Mouse (Mus musculus) gastrocnemius, postnatal 10 days (tissue): Measurements from ENCODE around the gene Avil. TPM values are rescaled to one million over a fixed set of nuclear protein-coding genes. Genes with fewer than 3 reads are reported as not detected.
A peak's percentile ranks its signal among the peaks of the same experiment; 100 is the strongest.

Source experiments
- DNase-seq: peaks from one replicate; pipeline ENCODE4 v3.0.0; 2021; ENCODE audit warnings: mixed read lengths
- total RNA-seq, 2 experiments: library from RNA; stranded (reverse); gene quantifications; 2 replicates each; pipeline ENCODE4 v1.2.3; 2021

Gene Avil
- total RNA-seq, 2 experiments from 2014 or later, result 0.33 to 0.95 TPM

DNA sequence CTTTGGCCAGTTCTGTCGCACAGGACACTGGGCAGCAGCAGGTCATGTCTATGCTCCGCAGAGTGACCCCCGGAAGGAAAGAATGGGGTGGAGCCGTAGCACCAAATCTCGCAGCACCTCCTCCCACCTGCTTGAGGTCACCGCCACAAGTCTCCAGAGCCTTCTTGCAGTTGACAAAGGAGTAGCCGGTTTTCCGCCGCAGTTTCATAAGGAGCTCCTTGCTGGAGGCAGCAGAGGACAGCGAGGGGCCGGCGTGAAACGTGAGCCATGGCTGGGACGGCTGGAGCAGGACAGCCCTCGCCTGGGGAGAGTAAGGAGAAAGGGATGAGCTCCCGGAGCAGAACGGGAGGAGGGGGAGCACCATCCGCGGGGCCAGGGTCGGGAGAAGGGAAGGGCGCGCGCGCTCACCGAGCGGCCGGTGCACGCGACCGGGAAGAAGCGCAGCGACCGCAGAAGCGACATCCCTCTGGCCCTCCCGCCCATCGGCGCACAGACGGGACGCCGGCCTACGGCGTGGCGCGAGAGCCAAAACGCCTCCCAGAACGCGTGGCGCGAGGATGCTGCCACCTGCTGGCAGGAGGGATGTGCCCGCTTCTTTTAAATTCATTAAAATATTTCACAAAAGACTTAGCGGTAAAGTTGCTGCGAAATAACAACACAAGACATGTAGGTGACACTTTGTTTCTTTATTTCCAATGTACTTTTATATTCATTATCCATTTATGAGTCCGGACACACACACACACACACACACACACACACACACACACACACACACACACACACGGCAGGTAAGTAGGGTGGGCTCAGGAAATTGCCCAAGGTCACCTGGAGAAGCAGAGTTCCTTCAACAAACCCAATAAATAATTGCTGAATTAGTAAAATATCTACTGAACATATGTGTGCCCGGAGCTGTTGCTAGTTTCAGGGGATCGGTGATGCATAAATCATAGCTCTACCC is 30.1 kb downstream of the Avil start, which contains the start of gene Tsfm:
Tsfm (minus strand) TSS at position 505 of the 961 bp plus-strand sequence.
- DNase-seq, result peak; percentile 98

DNA sequence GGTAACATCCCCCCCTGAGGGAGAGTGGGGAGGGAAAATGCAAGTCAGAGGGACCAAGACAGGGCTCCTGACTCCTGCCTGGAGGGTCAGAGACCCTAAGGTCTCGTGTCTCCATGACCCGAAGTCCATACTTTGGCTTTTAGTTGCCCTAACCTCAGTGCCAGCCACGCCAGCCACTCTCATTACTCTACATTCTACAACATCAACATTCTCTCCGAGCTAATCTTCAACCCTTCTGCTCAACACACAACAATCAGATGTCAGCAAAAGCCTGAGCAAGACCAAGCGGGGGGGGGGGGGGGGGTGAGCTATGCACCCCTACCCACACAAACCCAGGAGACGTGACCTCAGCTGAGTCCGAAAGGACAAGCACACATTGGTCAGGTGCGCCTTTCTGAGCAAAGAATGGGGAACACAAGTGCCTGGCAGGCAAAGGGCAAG is 32.8 kb downstream of the Avil start:
- DNase-seq, result no peak

DNA sequence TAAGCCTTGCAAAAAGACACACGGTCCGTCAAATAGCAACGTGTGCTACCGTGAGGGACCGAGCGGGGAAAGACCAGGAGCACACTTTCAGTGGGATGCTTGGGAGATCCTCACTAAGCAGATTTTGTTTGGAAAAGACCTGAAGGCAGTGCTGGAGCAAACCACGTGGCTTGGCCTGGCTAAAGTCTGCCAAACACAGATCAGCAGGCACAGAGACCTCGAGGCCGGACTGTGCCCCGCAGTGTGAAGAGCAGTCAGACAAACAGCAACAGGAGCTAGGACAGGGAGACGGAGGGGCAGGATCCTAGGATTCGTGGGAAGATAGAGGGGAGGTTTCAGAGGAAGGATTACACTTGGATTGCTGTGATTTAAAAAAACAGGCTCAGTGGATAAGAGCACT is 35.8 kb downstream of the Avil start:
- DNase-seq, result no peak

DNA sequence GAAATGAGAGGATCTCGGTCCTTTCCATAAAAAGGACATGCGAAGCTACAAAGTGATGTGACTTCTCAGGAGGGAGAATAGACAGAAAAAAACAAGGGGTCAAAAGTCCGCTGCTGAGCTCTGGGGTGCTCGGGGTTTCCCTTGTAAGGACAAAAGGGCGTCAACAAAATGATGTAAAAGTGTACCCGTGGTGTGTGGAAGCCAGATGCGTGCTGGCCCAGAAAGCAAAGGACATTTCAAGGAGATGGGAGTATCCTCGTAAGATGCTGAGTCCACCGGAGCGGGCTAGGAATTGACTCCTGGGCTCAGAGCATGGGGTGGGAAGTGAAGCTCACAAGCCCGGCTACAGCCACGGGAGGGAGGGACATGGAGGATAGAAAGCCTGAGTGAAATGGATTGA is 37.1 kb downstream of the Avil start:
- DNase-seq, result no peak

DNA sequence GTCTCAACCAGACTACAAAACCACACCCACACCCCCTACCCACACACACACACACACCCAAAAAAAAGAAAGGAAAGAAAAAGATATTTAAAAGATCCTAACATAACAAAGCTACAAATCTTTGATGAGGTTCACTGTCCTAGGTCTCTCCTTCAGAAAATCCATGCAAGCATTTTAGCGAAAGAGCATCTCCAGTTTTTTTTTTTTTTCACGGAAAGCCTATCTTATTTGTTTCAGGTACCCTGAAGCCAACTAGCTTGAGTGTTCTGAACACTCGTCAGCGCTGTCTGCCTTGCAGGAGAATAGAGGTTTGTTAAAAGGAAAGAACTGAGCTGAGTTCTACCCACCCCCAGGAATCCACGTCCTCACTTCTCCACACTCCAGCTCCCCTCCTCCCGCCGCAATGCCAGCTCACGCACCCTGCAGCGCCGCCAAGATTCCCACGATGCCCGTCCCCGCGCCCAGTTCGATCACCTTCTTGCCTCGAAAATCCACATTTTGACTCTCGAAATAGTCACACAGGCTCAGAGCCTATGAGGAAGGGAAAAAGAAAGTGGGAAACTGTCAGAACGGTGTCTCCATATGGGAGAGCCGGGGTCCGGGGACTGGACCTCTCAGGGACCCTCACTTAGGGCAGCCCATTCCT is 40.2 kb downstream of the Avil start:
- DNase-seq, result no peak

DNA sequence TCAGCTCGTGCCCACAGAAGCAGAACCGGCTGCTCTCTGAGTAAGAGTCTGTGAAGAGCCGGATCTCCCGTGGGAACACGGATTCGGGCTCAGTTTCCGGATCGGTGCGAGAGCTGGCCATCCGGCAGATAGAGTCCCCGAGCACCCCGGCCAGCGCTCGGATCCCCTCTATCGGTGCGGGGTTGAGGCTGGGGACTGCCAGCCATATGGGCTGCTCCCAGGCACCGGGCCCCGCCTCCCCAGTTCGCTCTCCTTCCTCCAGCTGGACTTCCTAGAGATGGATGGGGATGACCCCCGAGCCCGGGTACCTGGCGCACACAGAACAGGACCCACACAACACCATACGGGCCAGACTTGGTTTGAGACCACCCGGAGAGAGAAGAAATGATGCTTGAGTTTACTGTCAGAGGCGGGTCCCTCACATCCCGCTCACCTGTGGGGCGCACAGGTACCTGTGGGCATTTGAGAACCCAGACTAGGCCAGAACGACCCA is 40.8 kb downstream of the Avil start, which contains the start of the genes Mettl1 and Eef1akmt3:
Mettl1 (plus strand) TSS at position 141 of the 493 bp plus-strand sequence.
Eef1akmt3 (minus strand) TSS at position 240 of the 493 bp plus-strand sequence.
- DNase-seq, result peak; percentile 50

DNA sequence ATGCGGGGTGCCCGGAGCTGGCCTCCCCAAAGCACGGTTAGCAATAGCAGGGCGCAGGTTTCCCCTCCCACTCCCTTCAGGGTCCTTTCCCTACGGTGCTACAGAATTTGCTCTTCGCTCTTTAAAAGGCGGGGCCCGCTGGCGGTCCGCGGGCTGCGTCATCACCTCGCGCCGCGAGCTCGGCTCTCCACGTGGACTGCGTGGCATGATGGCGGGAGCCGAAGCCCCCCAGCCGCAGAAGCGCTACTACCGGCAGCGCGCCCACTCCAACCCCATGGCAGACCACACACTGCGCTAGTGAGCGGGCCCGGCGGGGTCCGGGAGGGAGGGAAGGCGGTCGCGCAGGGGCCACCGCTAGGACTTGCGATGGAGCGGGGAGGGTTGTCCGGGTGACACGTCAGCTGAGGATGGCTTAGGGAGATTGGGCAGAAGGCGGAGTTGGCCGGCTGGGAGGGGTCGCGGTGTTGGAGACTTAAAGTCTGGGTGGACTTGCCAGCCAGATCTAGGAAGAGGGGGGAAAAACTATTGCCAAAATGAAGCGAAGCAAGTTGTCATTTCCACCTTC is 41.3 kb downstream of the Avil start:
- peak; percentile 92 for DNase-seq

DNA sequence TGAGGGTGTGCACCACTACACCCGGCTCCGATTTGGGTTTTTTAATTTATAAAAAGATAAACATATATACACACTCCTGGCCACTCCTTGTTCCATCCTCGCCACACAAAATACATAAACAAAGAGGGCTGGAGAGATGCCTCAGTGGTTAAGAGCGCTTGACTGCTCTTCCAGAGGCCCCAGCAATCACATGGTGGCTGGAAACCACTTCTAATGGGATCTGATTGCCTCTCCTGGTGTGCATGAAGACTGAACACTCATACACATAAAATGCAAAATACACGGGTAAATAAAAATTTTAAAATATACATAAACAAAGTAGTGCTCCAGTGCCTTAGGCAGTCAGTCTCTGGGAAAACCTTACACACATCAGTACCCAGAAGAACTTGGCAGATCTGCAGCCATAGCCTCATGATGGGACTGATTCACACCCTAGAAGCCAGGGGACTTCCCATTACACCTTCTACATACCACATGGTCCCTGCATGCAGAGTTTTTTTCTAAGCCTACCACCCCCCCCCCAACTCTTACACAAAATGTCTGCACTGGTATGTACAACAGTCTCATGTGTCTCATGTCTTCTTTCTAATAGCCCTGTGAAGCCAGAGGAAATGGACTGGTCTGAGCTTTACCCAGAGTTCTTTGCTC is 42.1 kb downstream of the Avil start:
- DNase-seq, result no peak

DNA sequence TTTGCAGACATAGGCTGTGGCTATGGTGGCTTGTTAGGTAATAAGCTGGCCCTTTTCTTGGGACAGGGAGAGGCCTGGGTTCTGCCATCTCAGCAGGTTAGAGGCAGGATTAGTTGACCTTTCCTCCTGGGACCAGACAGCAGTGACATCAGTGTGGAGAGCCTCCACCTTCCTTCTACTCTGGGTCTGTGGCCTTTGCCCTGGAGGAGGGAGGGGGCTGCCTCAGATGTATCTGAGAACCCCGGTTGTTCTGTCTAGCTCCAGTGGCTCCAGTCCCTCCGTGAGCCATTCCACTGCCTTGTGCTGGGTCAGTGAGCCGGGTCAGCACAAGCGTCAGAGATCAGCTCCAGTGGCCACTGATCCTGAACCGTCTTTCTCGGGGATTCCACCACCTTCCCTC is 42.7 kb downstream of the Avil start:
- DNase-seq, result no peak

DNA sequence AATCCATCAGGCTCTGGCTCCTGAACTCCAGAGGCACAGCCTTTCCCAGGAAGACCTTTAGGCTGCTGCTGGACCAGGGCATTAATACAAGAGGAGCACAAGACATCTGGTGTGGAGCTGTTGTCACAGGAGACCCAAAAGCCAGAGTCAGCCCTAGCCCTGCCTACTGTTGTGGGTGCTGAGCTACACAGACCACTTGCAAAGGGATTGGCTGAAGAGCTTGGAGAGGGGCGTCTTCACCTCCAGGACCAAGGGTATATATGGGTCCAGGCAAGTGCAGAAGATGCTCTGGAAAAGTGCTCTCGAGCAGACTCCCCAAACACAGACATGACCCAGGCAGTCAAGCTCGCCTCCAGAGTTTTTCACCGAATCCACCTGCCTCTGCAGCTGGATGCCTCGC is 47.4 kb downstream of the Avil start, which contains the start of gene Cyp27b1:
Cyp27b1 (plus strand) TSS at position 297 of the 400 bp plus-strand sequence.
- no peak for DNase-seq

DNA sequence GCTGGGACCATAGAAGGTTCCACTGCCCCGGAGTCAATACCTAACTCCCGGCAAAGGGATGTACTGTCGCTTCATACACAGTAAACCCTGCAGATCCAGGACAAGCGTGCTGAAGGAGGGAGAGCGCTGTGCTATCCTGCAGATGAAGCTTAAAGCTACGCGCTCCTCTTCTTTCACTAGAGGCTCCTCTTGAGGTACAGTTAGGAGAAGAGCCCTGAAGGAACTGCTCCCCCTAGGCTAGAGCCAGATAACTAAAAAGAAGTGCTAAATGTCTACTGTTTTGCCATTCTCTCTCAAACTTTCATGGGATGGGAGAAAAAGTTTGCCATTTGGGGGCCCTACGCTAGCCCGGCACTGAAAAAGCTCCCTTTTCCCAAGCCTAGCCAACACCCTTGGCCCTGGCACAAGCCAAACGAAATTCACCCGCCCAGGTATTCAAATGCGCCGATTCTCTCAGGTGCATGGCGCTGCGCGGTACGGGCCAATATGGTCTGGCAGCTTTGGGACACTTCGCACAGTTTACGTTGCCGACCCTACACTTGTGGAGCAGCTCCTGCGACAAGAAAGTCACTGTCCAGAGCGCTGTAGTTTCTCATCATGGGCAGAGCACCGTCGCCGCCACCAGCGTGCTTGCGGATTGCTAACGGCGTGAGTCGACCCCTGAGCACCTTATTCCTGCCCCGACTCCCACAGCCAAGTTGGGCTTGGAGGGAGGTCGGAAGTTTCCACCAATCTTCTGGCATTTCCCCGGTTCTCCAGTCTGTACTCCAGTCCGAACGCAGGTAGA is 48.3 kb downstream of the Avil start:
- no peak for DNase-seq

DNA sequence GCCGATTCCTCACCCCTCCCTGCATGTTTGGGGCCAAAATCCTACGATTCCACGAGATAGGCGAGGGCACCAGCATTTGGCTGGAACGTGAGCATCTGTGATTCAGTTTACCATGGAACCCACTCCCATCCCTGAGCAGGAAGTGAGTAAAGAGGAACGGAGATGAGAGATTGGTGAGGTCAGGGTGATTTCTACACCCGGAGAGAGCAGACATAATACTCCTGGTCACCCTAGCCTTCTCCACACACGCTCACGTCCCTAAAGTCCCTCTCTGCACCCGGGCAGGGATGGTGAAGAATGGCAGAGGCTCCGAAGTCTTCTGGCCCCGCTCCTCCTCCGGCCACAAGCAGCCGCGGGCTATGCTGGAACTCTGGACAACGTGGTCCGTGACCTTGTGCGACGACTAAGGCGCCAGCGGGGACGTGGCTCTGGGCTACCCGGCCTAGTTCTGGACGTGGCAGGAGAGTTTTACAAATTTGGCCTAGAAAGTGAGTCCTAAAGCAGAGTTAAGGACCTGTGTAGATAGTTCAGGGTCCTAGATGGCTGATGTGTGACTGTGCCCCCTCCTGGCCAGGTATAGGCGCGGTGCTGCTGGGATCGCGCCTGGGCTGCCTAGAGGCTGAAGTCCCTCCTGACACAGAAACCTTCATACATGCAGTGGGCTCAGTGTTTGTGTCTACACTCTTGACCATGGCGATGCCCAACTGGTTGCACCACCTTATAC is 49.0 kb downstream of the Avil start:
- DNase-seq, result no peak

DNA sequence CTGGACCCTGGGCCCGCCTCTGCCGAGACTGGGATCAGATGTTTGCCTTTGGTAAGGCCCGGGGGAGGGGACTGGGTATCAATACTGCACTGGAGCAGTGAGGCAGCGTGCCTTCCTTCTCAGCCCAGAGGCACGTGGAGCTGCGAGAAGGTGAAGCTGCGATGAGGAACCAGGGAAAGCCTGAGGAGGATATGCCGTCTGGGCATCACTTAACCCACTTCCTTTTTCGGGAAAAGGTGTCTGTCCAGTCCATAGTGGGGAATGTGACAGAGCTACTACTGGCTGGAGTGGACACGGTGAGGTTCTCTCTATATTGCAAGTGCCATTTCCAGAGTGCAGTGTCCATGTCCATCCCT is 49.6 kb downstream of the Avil start:
- DNase-seq, result no peak

DNA sequence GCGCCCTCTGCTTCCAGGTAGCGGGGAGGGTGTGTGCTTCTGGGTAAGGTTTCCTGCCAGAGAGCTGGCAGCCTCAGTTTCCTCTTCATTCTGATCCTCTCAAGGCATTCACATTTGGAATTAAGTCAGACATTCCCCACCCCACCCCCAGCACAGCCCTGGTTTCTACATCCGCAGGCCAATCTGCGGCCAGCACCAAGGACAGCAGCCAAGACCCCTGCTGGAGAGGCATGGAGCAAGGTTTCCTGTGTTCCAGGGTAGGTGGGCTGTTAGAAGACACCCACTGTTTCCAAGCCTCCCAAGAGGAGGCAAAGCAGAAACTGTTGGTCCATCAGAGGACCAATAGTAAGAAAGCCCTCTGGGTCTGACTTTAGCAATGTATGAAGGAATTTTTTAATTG is 54.1 kb downstream of the Avil start:
- DNase-seq, result no peak

DNA sequence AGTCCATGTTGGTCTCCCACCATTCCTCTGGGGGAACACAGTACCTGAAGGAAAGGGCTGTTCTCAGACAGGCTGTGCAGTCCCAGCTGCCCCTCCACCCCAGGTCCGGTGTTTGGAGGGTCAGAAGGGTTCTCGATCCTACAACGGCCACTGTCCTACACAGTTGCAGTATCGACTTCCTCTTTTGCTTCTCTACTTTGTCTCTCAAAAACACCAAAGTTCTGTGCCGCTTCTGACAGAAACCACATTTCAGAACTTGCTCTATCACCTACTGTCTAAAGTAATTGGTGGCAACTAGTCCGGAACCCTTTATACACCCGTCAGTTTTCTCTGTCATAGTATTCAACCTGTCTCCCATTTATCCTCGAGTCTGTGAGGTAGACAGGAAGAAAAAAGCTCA is 54.9 kb downstream of the Avil start:
- no peak for DNase-seq

DNA sequence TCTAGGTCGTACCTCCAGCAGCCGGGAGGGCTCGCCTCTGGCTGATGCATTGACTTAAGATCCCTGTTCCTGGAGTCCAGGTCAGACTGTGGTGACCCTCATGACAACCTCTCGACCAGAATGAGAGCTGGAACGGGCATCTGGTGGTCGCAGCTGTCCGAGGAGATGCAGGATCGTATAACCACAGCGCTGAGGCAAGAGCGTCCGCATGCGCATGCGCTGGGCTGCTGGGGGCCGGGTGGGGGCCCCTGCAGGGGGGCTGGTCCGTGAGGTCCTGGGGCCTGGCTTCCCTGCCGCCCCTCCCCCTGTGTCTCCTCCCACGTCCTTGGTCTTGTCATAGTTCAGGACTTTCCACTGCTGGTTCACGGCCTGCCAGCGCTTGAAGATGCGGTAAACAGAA is 56.0 kb downstream of the Avil start:
- DNase-seq, result no peak

DNA sequence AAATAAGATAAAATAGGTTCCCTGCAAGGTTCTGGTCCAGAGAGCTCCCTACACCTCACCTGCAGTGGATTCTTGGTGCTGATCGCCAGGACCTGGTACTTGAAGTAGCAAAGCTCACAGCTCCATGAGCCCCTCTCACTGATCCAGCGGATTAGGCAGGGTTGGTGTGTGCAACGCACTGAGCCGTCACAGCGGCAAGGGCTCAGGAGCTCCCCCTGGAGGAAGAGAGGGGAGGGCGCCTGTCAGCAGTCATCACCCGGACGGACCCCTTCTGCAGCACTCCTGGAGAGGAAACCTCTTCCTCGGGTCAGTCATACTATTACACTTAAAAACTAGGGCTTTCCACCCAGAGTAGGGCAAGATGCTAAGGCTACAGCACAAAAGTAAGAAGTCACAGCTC is 57.7 kb downstream of the Avil start:
- DNase-seq, result peak; percentile 79

DNA sequence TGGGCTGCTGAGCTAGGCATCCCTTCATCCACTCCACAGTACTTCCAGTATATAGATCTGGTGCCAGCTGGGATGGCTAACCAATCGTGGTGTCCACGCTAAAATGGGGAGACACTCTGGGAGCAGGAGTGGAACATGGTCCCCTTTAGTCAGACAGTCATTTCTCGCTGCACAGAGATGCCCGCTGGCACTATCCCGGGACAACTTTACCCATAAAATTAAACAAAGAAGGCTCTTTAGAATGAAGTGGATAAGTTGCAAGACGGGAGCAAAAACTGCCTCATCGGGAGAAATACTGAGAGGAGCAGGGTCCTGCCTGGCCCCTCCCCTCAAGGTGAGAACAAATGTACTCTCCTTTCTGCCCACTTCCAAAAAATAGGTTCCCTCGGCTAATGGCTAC is 58.2 kb downstream of the Avil start:
- DNase-seq, result no peak

DNA sequence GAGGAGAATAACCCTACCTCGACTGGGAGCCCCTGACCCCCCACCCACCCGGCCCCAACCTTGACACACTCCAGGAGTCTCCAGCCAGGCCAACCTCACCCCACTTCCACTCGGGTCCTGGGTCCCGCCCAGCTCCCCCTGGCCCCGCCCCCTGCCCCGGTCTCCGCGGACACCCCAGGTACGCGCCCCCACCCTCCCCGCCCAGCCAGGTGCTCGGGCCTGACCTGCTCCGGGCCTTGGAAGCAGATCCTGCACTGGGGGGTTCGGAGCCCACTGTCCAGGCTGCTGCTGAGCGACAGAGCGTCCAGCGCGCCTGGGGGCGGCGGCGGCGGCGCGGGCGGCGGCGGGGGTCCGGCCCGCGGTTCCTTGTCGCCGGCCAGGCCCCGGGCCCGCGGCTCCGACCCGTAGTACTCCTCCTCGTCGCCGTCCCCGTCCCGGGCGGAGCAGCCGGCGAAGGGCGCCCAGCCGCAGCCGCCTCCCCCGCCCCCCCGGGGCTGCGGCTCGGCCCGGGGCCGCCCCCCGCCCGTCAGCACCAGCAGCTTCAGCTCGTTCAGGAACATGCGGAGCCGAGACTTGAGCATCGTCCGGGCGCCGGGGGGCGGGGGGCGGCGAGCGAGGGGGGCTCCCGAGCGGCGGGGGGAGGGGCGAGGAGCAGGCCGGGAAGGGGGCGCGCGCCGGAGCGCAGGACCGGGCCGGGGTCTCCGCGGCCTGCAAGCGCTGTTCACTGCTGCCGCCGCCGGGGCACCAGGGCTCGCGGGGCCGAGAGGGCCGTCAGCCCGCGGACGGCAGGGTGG is 58.9 kb downstream of the Avil start:
- no peak for DNase-seq
